Mouse (Mus musculus): ENCODE data around the gene Tnfrsf12a.

The Tnfrsf12a gene

GRCm38 (mm10) chr17:23677236-23677679 lies at the start of gene Tnfrsf12a:
Tnfrsf12a (minus strand) TSS chr17:23677468.
- peak in 1 of 2 experiments; percentile 72 for DNase-seq (ENCODE audit: low spot score in 2 of 2)

GRCm38 (mm10) chr17:23726758-23727142 lies 49.5 kb upstream of the Tnfrsf12a start:
- peak in 1 of 2 experiments; percentile 60 for DNase-seq (ENCODE audit: low spot score in 2 of 2)

GRCm38 (mm10) chr17:23725999-23726757 lies 48.9 kb upstream of the Tnfrsf12a start, which contains the start of gene Pkmyt1:
Pkmyt1 (plus strand) TSS chr17:23726336.
- DNase-seq (ENCODE audit: low spot score in 2 of 2): peak; percentile 85 to 93

GRCm38 (mm10) chr17:23725477-23725876 lies 48.2 kb upstream of the Tnfrsf12a start:
- no peak for DNase-seq (ENCODE audit: low spot score in 2 of 2)

GRCm38 (mm10) chr17:23722376-23723125 lies 45.3 kb upstream of the Tnfrsf12a start, which contains the start of gene 1520401A03Rik:
1520401A03Rik (minus strand) TSS chr17:23722783.
- no peak for DNase-seq (ENCODE audit: low spot score in 2 of 2)

GRCm38 (mm10) chr17:23721886-23722285 lies 44.6 kb upstream of the Tnfrsf12a start:
- no peak for DNase-seq (ENCODE audit: low spot score in 2 of 2)

- DNase-seq (ENCODE audit: low spot score in 2 of 2): no peak
These were observed 42.2 kb upstream of the Tnfrsf12a start for GRCm38 (mm10) chr17:23719455-23719854.

GRCm38 (mm10) chr17:23717003-23717402 lies 39.7 kb upstream of the Tnfrsf12a start:
- no peak for DNase-seq (ENCODE audit: low spot score in 2 of 2)

GRCm38 (mm10) chr17:23706212-23706611 lies 28.9 kb upstream of the Tnfrsf12a start:
- peak in 1 of 2 experiments; percentile 77 for DNase-seq (ENCODE audit: low spot score in 2 of 2)

GRCm38 (mm10) chr17:23705525-23706104 lies 28.3 kb upstream of the Tnfrsf12a start:
- DNase-seq (ENCODE audit: low spot score in 2 of 2): no peak

GRCm38 (mm10) chr17:23704741-23705140 lies 27.5 kb upstream of the Tnfrsf12a start:
- peak in 1 of 2 experiments; percentile 32 for DNase-seq (ENCODE audit: low spot score in 2 of 2)

GRCm38 (mm10) chr17:23703301-23703700 lies 26.0 kb upstream of the Tnfrsf12a start:
- DNase-seq (ENCODE audit: low spot score in 2 of 2): peak in 1 of 2 experiments; percentile 36

- peak; percentile 73 to 92 for DNase-seq (ENCODE audit: low spot score in 2 of 2)
These were observed 22.8 kb upstream of the Tnfrsf12a start for GRCm38 (mm10) chr17:23700079-23700478.

GRCm38 (mm10) chr17:23699131-23700077 lies 22.1 kb upstream of the Tnfrsf12a start:
- DNase-seq (ENCODE audit: low spot score in 2 of 2): no peak

- no peak for DNase-seq (ENCODE audit: low spot score in 2 of 2)
These were observed 18.5 kb upstream of the Tnfrsf12a start for GRCm38 (mm10) chr17:23695801-23696200.

- no peak for DNase-seq (ENCODE audit: low spot score in 2 of 2)
These were observed 17.2 kb upstream of the Tnfrsf12a start for GRCm38 (mm10) chr17:23694491-23694890.

GRCm38 (mm10) chr17:23683856-23684672 lies 6.8 kb upstream of the Tnfrsf12a start, which contains the start of gene Cldn9:
Cldn9 (minus strand) TSS chr17:23684026.
- DNase-seq (ENCODE audit: low spot score in 2 of 2): no peak

GRCm38 (mm10) chr17:23683226-23683625 lies 6.0 kb upstream of the Tnfrsf12a start:
- DNase-seq (ENCODE audit: low spot score in 2 of 2): no peak

GRCm38 (mm10) chr17:23682530-23682929 lies 5.3 kb upstream of the Tnfrsf12a start:
- no peak for DNase-seq (ENCODE audit: low spot score in 2 of 2)

GRCm38 (mm10) chr17:23682092-23682491 lies 4.8 kb upstream of the Tnfrsf12a start:
- DNase-seq (ENCODE audit: low spot score in 2 of 2): no peak
